Mouse (Mus musculus) embryonic fibroblast, embryonic 13.5 days (primary cell): Measurements from ENCODE around the gene Ccdc134. TPM values are rescaled to one million over a fixed set of nuclear protein-coding genes. Genes with fewer than 3 reads are reported as not detected.

Source experiments
- H3K27ac ChIP-seq: 2 replicates; pipeline ENCODE4 v1.5.1; 2012; ENCODE audit warnings: low read length, control low read depth, inconsistent platforms; ENCODE audit not compliant: insufficient read depth
- H3K4me1 ChIP-seq: 2 replicates; pipeline ENCODE4 v1.6.1; 2011; ENCODE audit warnings: low read length; ENCODE audit not compliant: control insufficient read depth, insufficient read depth
- H3K4me3 ChIP-seq: 2 replicates; pipeline ENCODE4 v1.5.1; 2011; ENCODE audit warnings: mild to moderate bottlenecking, control low read depth, low read length; ENCODE audit not compliant: insufficient read depth
- CTCF ChIP-seq: IDR thresholded peaks from 2 replicates; pipeline ENCODE4 v1.5.1; 2011; ENCODE audit warnings: mild to moderate bottlenecking, control low read depth, low read length, moderate library complexity, borderline replicate concordance; ENCODE audit not compliant: insufficient read depth
- POLR2A ChIP-seq: IDR thresholded peaks from 2 replicates; pipeline ENCODE4 v1.6.1; 2011; ENCODE audit warnings: low read depth, mild to moderate bottlenecking, control low read depth, low read length, moderate library complexity
- polyA plus RNA-seq: library from polyadenylated mRNA; stranded (reverse); fragments of >200 nt; gene quantifications from 2 replicates; pipeline ENCODE4 v1.2.4, GENCODE M21; 2011; ENCODE audit warnings: low read depth; ENCODE audit not compliant: missing spikeins, insufficient read length

Ccdc134 gene
- polyA plus RNA-seq, 1 experiment, result 15.0 TPM

DNA sequence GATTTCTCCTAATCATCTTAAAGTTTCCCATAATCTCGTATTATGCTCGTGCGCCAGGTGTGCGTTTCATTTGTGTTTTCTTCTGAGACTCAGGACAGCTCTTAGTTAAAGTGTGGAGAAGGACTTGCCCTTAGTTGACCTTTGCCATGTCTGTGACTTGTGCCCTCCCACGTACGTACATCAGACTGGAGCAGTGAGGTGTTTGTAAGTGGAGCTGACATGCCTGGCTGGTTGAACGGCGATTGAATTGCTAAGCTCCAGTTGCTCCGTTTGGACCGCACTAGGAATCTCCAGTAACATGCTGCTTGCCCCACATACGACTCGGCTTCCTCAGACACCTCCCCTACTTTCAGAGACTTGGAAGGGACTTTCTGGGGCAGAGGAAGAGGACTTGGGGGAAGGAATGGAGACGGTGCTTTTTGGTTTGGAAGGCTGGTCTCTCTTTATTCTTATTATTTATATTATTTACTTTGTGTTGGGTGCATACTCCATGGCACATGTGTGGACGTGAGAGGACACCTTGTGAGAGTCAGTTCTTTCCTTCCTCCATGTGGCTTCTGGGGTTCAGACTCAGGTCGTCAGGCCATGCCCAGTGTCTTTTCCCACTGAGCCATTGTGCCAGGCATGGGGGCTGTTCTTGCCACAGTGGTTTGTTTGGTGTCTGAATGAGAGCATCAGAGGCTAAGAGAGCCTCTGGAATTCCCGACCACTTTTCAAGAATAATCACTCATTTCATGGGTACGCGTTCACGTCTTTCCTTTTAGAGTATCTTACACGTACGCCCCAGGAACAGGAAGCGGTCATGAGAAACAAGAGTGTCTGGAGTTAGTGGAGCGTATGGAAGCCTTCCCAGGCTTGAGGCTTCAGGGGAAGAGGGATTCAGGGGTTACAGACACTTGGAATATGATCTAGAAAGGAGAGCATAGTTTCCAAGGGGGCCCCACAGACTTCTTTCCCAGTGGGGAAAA, 39.8 kb downstream of the Ccdc134 start:
- H3K27ac ChIP-seq, result no peak overlapping the region

DNA sequence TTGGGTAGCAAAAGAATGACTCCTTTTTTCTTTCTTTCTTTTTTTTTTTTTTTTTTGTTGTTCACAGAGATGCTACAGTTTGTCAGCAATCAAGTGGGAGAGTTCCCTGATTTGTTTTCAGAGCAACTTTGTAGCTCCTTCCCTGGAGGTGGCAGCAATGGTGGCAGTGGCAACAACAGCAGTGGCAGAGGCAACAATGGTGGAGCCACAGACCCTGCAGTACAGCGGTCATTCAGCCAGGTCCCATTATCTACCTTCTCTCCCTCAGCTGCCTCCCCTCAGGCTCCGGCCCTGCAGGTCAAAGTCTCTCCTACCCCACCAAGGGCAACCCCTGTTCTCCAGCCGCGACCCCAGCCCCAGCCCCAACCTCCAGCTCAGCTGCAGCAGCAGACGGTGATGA, 41.9 kb downstream of the Ccdc134 start:
- Histone ChIP-seq H3K4me3 (no peak overlapping the region), H3K27ac (no peak overlapping the region), H3K4me1 (peaks cover 4% of the 10 kb centered on the region)
- TF ChIP-seq CTCF (no peak), POLR2A (no peak)

More for the DNA sequence above, 39.8 kb downstream of the Ccdc134 start:
- TF ChIP-seq POLR2A (no peak), CTCF (no peak)
- Histone ChIP-seq H3K4me3 (no peak overlapping the region), H3K4me1 (peaks cover 8% of the 10 kb centered on the region)

- Histone ChIP-seq H3K4me3 (no peak overlapping the region), H3K4me1 (peaks cover 4% of the 10 kb centered on the region), H3K27ac (no peak overlapping the region)
- no peak for TF ChIP-seq POLR2A
- no peak for TF ChIP-seq CTCF
Measured at GRCm38 (mm10) chr15:82170437-82171377, 43.0 kb downstream of the Ccdc134 start.

- H3K4me1 ChIP-seq, result no peaks in the 10 kb centered on the region
- no peak overlapping the region for H3K27ac ChIP-seq
- no peak for TF ChIP-seq CTCF
- no peak for TF ChIP-seq POLR2A
- H3K4me3 ChIP-seq, result no peak overlapping the region
Measured at GRCm38 (mm10) chr15:82172648-82173047, 44.9 kb downstream of the Ccdc134 start.

- H3K4me3 ChIP-seq, result no peak overlapping the region
- H3K27ac ChIP-seq, result no peak overlapping the region
- no peak for TF ChIP-seq POLR2A
- no peak for TF ChIP-seq CTCF
- no peaks in the 10 kb centered on the region for H3K4me1 ChIP-seq
Measured at GRCm38 (mm10) chr15:82175091-82175490, 47.4 kb downstream of the Ccdc134 start.

DNA sequence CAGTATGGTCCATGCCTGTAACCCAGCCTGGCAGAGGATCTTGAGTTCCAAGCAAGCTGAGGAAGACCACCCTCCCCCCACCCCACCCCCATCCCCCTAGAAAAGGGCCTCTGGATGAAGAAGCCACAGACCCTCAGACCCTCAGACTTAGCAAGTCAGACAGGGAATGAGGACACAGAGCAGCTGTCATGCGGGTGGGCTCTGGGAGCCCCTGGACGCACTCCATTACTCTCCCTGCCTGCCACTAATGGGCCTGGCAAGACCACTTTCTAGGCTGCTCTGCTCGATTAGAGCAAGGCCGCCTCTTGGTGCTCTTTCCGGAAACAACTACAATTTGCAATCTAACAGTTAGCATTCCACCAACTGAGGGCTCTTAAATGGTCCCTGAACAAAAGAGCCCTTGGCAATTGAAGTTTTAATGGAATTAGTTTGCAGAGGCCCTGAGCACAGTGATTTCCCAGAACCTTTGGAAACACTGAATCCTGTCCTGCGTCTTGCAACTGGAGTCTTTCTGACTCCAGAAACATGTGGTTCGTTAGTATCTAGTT, 50.1 kb downstream of the Ccdc134 start:
- H3K27ac ChIP-seq, result no peak overlapping the region
- H3K4me3 ChIP-seq, result no peak overlapping the region
- no peak for TF ChIP-seq CTCF
- no peak for TF ChIP-seq POLR2A
- no peaks in the 10 kb centered on the region for H3K4me1 ChIP-seq

DNA sequence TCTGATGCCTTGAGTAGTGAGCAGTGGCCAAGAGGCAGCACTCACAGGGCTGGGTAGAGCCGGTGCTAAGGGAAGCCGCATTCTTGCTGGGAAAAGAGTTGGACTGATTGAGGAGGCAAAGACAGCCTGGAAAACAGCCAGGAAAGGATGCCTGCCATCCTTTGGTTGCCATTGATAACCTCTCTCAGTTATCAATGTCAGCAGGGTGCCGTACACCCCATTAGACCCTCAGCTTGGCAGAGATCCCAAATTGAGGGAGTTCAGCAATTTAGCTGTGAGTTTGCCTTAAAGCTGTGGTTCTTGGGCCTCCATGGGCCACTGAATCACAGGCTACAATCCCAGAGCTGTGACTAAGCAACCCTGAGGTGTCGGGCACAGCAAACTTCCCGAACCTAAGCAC, 53.4 kb downstream of the Ccdc134 start:
- Histone ChIP-seq H3K27ac (no peak overlapping the region), H3K4me3 (no peak overlapping the region), H3K4me1 (no peaks in the 10 kb centered on the region)
- TF ChIP-seq POLR2A (no peak), CTCF (no peak)

- Histone ChIP-seq H3K4me1 (no peaks in the 10 kb centered on the region), H3K4me3 (no peak overlapping the region), H3K27ac (no peak overlapping the region)
- TF ChIP-seq CTCF, result peak; percentile 22; the same call in 1 of the 2 replicates
- no peak for TF ChIP-seq POLR2A
Measured at GRCm38 (mm10) chr15:82182311-82182710, 54.6 kb downstream of the Ccdc134 start.

DNA sequence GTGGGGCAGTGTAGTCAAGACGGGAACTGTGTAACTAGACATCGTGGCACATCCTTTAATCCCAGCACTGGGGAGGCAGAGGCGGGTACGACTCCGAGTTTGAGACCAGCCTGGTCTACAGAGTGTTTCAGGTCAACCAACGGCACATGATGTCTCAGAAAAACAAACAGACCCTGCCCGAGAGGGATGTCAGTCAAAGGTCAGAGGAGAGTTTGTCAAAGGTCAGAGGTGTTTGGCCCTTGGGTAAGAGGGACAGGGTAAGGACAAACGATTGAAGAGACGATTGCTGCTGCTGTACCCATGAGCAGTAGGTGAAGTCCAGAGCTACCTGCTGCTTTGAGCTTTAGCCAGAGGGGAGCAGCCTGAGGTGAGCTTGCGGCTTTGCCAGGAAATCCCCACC, 55.9 kb downstream of the Ccdc134 start:
- TF ChIP-seq CTCF (no peak), POLR2A (no peak)
- no peaks in the 10 kb centered on the region for H3K4me1 ChIP-seq
- no peak overlapping the region for H3K4me3 ChIP-seq
- H3K27ac ChIP-seq, result no peak overlapping the region

GRCm38 (mm10) chr15:82184183-82184582, 56.5 kb downstream of the Ccdc134 start:
- H3K4me1 ChIP-seq, result no peaks in the 10 kb centered on the region
- H3K4me3 ChIP-seq, result no peak overlapping the region
- TF ChIP-seq CTCF, result no peak
- no peak for TF ChIP-seq POLR2A
- no peak overlapping the region for H3K27ac ChIP-seq
